Mouse (Mus musculus): ENCODE data around the gene Olfr19.
"Not testable (repeated sequence)": the region's sequence is repeated elsewhere in the genome, so short reads cannot be mapped to it uniquely, and the experiment has no call there.

Gene Olfr19

GRCm38 (mm10) chr16:16676305-16676704 is at the start of gene Olfr19:
TSS of gene Olfr19 (minus strand) at chr16:16676405.
- DNase-seq (ENCODE audit: low spot score) = no peak

GRCm38 (mm10) chr16:16684975-16685374 is 8.8 kb upstream of the Olfr19 start:
- DNase-seq (ENCODE audit: low spot score) = no peak

GRCm38 (mm10) chr16:16684053-16684452 is 7.8 kb upstream of the Olfr19 start:
- no peak for DNase-seq (ENCODE audit: low spot score)

- DNase-seq (ENCODE audit: low spot score) = no peak
Measured at GRCm38 (mm10) chr16:16664994-16665393, 11.2 kb downstream of the Olfr19 start.

- DNase-seq (ENCODE audit: low spot score) = not testable (repeated sequence)
Measured at GRCm38 (mm10) chr16:16664516-16664915, 11.7 kb downstream of the Olfr19 start.

- no peak for DNase-seq (ENCODE audit: low spot score)
Measured at GRCm38 (mm10) chr16:16645148-16645547, 31.1 kb downstream of the Olfr19 start.

- no peak for DNase-seq (ENCODE audit: low spot score)
Measured at GRCm38 (mm10) chr16:16633730-16634129, 42.5 kb downstream of the Olfr19 start.

Measured in spleen, adult 12 weeks (tissue).